Mouse (Mus musculus) myocyte (in vitro differentiated cells): ENCODE data around the gene Sipa1l2. TPM values are rescaled to one million over a fixed set of nuclear protein-coding genes. Genes with fewer than 3 reads are reported as not detected.

Experiments
- H3K27me3 ChIP-seq: one replicate; pipeline ENCODE4 v1.6.1; 2011; ENCODE audit not compliant: control insufficient read depth, insufficient read depth, insufficient read length
- H3K36me3 ChIP-seq: one replicate; pipeline ENCODE4 v1.6.1; 2011; ENCODE audit not compliant: control insufficient read depth, insufficient read depth
- H3K4me2 ChIP-seq: one replicate; pipeline ENCODE4 v1.6.1; 2011; ENCODE audit warnings: low read depth, control low read depth
- H3K4me3 ChIP-seq: one replicate; pipeline ENCODE4 v1.5.1; 2011; ENCODE audit warnings: mild to moderate bottlenecking, control low read depth, moderate library complexity
- H3K79me2 ChIP-seq: one replicate; pipeline ENCODE4 v1.6.1; 2011; ENCODE audit not compliant: control insufficient read depth, insufficient read depth
- H3ac ChIP-seq: one replicate; pipeline ENCODE4 v1.6.1; 2011; ENCODE audit not compliant: control insufficient read depth, insufficient read length
- CEBPB ChIP-seq: IDR thresholded peaks from 2 replicates; pipeline ENCODE4 v1.6.1; 2011; ENCODE audit warnings: mild to moderate bottlenecking, moderate library complexity; ENCODE audit not compliant: poor library complexity, insufficient read depth, severe bottlenecking
- E2F4 ChIP-seq: IDR thresholded peaks from one replicate; pipeline ENCODE4 v1.6.1; 2011; ENCODE audit warnings: mild to moderate bottlenecking, control low read depth, moderate library complexity; ENCODE audit not compliant: insufficient read depth
- MAX ChIP-seq: IDR thresholded peaks from one replicate; pipeline ENCODE4 v1.6.1; 2011; ENCODE audit warnings: low read depth, mild to moderate bottlenecking, control low read depth
- MYOD1 ChIP-seq, 3 experiments: IDR thresholded peaks; one replicate each; pipeline ENCODE4 v1.6.1; 2011; ENCODE audit warnings: control low read depth in 2 of 3, low read depth in 2 of 3, mild to moderate bottlenecking in 2 of 3, moderate library complexity in 1 of 3; ENCODE audit not compliant: insufficient read length in 2 of 3, control insufficient read depth in 1 of 3
- MYOG ChIP-seq, 3 experiments: IDR thresholded peaks; one replicate each; pipeline ENCODE4 v1.6.1; 2011; ENCODE audit warnings: control low read depth in 2 of 3, low read depth in 2 of 3, mild to moderate bottlenecking in 2 of 3; ENCODE audit not compliant: insufficient read length in 2 of 3, control insufficient read depth in 1 of 3, insufficient read depth in 1 of 3
- POLR2A ChIP-seq: IDR thresholded peaks from one replicate; pipeline ENCODE4 v1.6.1; 2011; ENCODE audit warnings: low read depth, mild to moderate bottlenecking, control low read depth, moderate library complexity; ENCODE audit not compliant: insufficient read length
- POLR2AphosphoS2 ChIP-seq: IDR thresholded peaks from one replicate; pipeline ENCODE4 v1.6.1; 2011; ENCODE audit warnings: low read depth, control low read depth; ENCODE audit not compliant: insufficient read length
- REST ChIP-seq: IDR thresholded peaks from one replicate; pipeline ENCODE4 v1.6.1; 2011; ENCODE audit warnings: mild to moderate bottlenecking, control low read depth, moderate library complexity; ENCODE audit not compliant: insufficient read depth, insufficient read length
- SRF ChIP-seq: IDR thresholded peaks from one replicate; pipeline ENCODE4 v1.6.1; 2011; ENCODE audit warnings: low read depth; ENCODE audit not compliant: control insufficient read depth, insufficient read length
- TCF12 ChIP-seq: IDR thresholded peaks from one replicate; pipeline ENCODE4 v1.6.1; 2011; ENCODE audit warnings: mild to moderate bottlenecking, control low read depth; ENCODE audit not compliant: poor library complexity, insufficient read depth, severe bottlenecking
- TCF3 ChIP-seq: IDR thresholded peaks from one replicate; pipeline ENCODE4 v1.6.1; 2011; ENCODE audit warnings: low read depth, control low read depth; ENCODE audit not compliant: insufficient read length
- USF1 ChIP-seq: IDR thresholded peaks from one replicate; pipeline ENCODE4 v1.6.1; 2011; ENCODE audit warnings: low read depth, mild to moderate bottlenecking, control low read depth, moderate library complexity
- polyA plus RNA-seq: library from polyadenylated mRNA; unstranded; fragments of >200 nt; fragmentation: generic; extraction: Trizol; gene quantifications from one replicate; pipeline ENCODE4 v1.2.1, GENCODE M21; 2012; ENCODE audit warnings: missing spikeins

The Sipa1l2 gene
- polyA plus RNA-seq: 16.2 TPM

DNA sequence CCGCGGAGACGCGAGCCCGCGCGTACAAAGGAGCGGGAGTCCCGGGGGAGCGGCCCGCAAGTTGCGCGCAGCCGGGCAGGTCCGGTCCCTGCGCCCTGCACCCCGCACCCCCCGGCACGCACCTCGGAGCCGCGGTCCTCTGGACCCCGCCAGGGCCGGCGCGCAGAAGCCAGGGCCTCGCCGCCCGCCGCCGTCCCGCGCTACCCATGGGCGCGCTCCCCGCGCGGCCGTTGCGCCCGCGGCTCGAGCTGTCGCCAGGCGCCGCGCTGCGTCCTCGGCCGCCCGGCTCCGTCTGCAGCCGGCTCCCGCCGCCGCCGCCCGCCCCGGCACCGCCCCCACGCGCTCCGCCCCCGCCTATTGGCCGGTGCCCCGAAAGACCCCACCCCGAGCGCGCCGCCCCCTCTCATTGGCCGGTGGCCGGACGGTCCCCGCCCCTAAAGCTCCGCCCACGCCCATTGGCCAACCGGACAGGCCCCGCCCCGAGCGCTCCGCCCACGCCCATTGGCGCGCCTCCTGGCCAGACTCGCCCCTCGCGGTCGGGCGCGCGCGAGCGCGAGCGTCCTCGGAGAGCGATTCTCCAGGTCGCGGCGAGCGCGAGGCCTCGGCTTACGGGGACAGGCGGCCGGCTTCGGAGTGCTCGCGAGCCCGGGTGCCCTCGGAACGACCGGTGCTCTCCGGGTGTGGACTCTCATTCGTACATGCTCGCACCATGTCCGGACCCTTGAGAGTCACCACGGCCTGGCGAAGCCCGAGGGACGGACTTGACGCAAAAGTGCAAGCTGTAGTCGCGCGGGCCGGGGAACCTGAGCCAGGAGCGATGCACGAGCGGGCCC is at the start of gene Sipa1l2:
Gene Sipa1l2 (minus strand): TSS at position 276 of the 833 bp plus-strand sequence.
- Histone ChIP-seq H3K27me3 (no peaks in the 10 kb centered on the region), H3K4me3 (peak within 1 kb of the TSS; percentile 62), H3K36me3 (no peaks in the 10 kb centered on the region), H3ac (peak within 1 kb of the TSS; percentile 82), H3K4me2 (peak within 1 kb of the TSS; percentile 82), H3K79me2 (peaks cover 33% of the 10 kb centered on the region)
- TF ChIP-seq MAX: no peak
- no peak for TF ChIP-seq E2F4
- TF ChIP-seq POLR2AphosphoS2: peak; percentile 67
- TF ChIP-seq POLR2A: peak; percentile 80
- no peak for TF ChIP-seq TCF12

DNA sequence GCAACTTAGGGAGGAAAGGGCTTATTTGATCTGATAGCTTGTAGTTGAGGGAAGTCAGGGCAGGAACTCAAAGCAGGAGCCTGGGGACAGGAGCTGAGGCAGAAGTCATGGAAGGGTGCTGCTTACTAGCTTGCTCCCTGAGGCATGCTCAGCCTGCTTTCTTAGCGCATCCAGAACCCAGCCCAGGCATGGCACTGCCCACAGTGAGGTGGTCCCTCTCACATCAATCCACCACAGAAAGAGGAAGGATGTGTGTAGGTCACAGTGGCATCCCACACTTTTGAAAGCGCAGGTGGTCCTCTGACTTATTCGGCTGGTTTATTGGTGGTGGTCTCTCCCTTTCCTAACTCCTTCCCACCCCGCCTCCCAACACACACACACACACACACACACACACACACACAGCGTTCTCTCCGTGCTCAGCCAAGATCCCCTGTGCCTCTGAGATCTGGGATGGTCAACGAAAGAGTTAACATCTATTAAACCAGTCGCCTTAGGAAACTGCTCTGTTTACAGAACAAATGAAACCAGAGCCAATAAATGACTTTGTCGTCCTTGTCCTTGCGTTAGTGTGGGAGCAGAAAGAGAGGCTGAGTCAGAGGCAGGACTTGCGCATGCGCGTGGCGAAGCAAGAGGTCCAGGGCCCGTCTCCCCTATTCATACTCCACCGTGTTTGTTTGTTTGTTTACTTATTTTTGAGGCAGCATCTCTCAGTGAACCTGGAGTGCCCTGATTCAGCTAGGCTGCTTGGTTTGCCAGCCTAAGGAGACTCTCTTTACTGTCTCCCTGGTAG is 49.1 kb upstream of the Sipa1l2 start:
- no peak overlapping the region for H3ac ChIP-seq
- H3K79me2 ChIP-seq: no peaks in the 10 kb centered on the region
- H3K4me3 ChIP-seq: no peak overlapping the region
- H3K36me3 ChIP-seq: no peaks in the 10 kb centered on the region
- no peak for TF ChIP-seq POLR2AphosphoS2
- TF ChIP-seq REST: no peak
- TF ChIP-seq TCF12: no peak
- TF ChIP-seq MAX: no peak
- TF ChIP-seq TCF3: no peak
- no peak for TF ChIP-seq USF1
- TF ChIP-seq MYOG (IDR thresholded peaks at IDR 0.05; ENCODE audit: control insufficient read depth in 1 of 3, insufficient read depth in 1 of 3, insufficient read length in 2 of 3, low read depth in 2 of 3): no peak
- TF ChIP-seq MYOD1 (IDR thresholded peaks at IDR 0.05; ENCODE audit: control insufficient read depth in 1 of 3, insufficient read length in 2 of 3, low read depth in 2 of 3): no peak
- TF ChIP-seq POLR2A: no peak
- no peak for TF ChIP-seq E2F4
- no peak for TF ChIP-seq CEBPB
- no peak for TF ChIP-seq SRF
- no peaks in the 10 kb centered on the region for H3K27me3 ChIP-seq
- peak overlapping the region; percentile 71 for H3K4me2 ChIP-seq

DNA sequence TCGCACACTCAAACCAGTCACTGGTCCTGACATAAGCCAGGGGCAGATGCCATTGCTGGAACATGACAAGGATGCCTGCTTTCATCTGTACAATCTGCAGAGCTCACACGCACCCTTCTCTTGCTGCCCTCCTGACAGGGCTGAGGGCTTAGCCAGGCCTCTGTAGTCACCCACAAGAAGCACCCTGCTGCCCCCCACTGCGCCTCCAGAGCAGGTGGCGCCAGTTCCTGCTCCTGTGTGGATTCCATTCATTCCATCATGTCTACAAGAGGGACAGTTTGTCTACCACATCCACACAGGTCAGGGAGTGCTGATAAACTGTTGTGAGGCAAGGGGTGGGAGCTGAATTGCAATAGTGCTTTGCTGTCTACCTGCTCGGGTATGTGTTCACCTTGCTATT is 47.3 kb upstream of the Sipa1l2 start:
- Histone ChIP-seq H3K27me3 (no peaks in the 10 kb centered on the region), H3ac (no peak overlapping the region), H3K4me2 (no peak overlapping the region), H3K36me3 (no peaks in the 10 kb centered on the region), H3K79me2 (no peaks in the 10 kb centered on the region), H3K4me3 (no peak overlapping the region)
- TF ChIP-seq TCF12: no peak
- no peak for TF ChIP-seq E2F4
- TF ChIP-seq MAX: no peak
- no peak for TF ChIP-seq REST
- TF ChIP-seq CEBPB: no peak
- no peak for TF ChIP-seq MYOG (IDR thresholded peaks at IDR 0.05; ENCODE audit: control insufficient read depth in 1 of 3, insufficient read depth in 1 of 3, insufficient read length in 2 of 3, low read depth in 2 of 3)
- no peak for TF ChIP-seq POLR2A
- no peak for TF ChIP-seq POLR2AphosphoS2
- TF ChIP-seq MYOD1 (IDR thresholded peaks at IDR 0.05; ENCODE audit: control insufficient read depth in 1 of 3, insufficient read length in 2 of 3, low read depth in 2 of 3): no peak
- TF ChIP-seq TCF3: no peak

DNA sequence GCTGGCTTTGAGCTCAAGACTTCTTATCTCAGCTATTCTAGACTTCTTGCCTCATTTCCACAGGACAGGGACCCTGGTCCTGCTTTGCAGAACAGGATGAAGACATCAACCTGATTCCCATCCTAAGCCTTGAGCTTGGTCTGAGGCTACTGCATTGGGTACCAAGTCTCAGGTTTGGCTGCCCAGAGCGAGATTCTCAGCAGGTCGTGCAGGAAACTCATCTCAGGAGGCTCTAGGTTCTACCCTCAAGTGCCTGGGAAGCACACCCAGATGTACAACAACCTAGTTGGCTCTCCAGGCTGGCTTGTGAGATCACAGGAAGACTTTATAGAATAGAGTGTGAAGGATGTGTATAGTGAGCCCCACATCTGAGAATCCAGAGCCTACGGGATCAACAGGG is 46.4 kb upstream of the Sipa1l2 start:
- H3K4me3 ChIP-seq: no peak overlapping the region
- no peak overlapping the region for H3ac ChIP-seq
- no peak for TF ChIP-seq E2F4
- no peak for TF ChIP-seq SRF
- no peak for TF ChIP-seq TCF12
- TF ChIP-seq CEBPB: no peak
- TF ChIP-seq POLR2AphosphoS2: no peak
- no peak for TF ChIP-seq MAX
- no peak for TF ChIP-seq USF1
- H3K36me3 ChIP-seq: no peaks in the 10 kb centered on the region
- no peaks in the 10 kb centered on the region for H3K79me2 ChIP-seq
- H3K4me2 ChIP-seq: no peak overlapping the region
- H3K27me3 ChIP-seq: no peaks in the 10 kb centered on the region

DNA sequence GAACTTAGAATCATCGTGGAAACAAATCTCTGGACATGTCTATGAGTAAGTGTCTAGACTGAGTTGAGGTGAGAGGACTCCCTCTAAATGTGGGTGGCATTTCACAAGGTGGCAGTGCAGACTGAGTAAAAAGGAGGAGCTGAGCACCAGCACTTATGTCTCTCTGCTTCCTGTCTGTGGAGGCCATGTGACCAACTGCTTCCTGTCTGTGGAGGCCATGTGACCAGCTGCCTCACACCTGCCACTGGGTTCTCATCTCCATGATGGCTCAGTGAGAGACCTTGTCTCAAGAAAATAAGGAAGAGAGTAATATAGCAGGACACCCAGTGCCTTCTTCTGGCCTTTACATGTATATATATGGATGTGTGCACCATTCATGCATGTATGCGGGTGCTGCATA is 43.9 kb upstream of the Sipa1l2 start:
- Histone ChIP-seq H3K4me3 (no peak overlapping the region), H3ac (no peak overlapping the region), H3K79me2 (no peaks in the 10 kb centered on the region), H3K27me3 (no peaks in the 10 kb centered on the region), H3K4me2 (no peak overlapping the region), H3K36me3 (no peaks in the 10 kb centered on the region)
- TF ChIP-seq MAX (no peak), POLR2A (no peak), SRF (no peak), MYOD1 (IDR thresholded peaks at IDR 0.05; ENCODE audit: control insufficient read depth in 1 of 3, insufficient read length in 2 of 3, low read depth in 2 of 3) (no peak), USF1 (no peak), TCF3 (no peak), REST (no peak), CEBPB (no peak), POLR2AphosphoS2 (no peak), TCF12 (no peak), MYOG (IDR thresholded peaks at IDR 0.05; ENCODE audit: control insufficient read depth in 1 of 3, insufficient read depth in 1 of 3, insufficient read length in 2 of 3, low read depth in 2 of 3) (no peak), E2F4 (no peak)
